Mouse (Mus musculus): ENCODE measurements at regions not wholly inside any gene's neighbourhood (a gene's known extent, or its start where the extent isn't known, plus 50 kb on each side); places are given as distances from the start of the nearest gene placed in this dataset.

GRCm38 (mm10) chr1:61068112-61068511, 90.4 kb downstream of the Icos start:
- 85% methylated on average over 6 of the region's 6 CpGs for WGBS
- H3K9ac ChIP-seq (ENCODE audit: low read depth, low read length) = no peak overlapping the region

GRCm38 (mm10) chr1:61074127-61074526, 96.4 kb downstream of the Icos start:
- H3K27ac ChIP-seq (replicated peaks; ENCODE audit: insufficient read depth, low read depth, low read length) = no peak overlapping the region
- no peaks in the 10 kb centered on the region for H3K79me2 ChIP-seq (ENCODE audit: control insufficient read depth, insufficient read depth, low read length)
- no peak for DNase-seq (ENCODE audit: extremely low read depth, low read depth, low spot score)
- TF ChIP-seq CTCF (IDR thresholded peaks at IDR 0.05; ENCODE audit: low read depth, low read length) (no peak), POLR2A (IDR thresholded peaks at IDR 0.05; ENCODE audit: extremely low read depth, insufficient read depth, low read length) (no peak)
- no peaks in the 10 kb centered on the region for H3K4me1 ChIP-seq (ENCODE audit: control insufficient read depth, insufficient read depth, low read length)
- no peak overlapping the region for H3K4me3 ChIP-seq (ENCODE audit: insufficient read depth, low read depth, low read length)
- no peaks in the 10 kb centered on the region for H3K27me3 ChIP-seq (ENCODE audit: control insufficient read depth, insufficient read depth, low read length)
- no peak overlapping the region for H3K9ac ChIP-seq (ENCODE audit: low read depth, low read length)
- 90% methylated on average over 2 of the region's 2 CpGs for WGBS
- no peaks in the 10 kb centered on the region for H3K36me3 ChIP-seq (ENCODE audit: control insufficient read depth, insufficient read depth, low read length)

More at GRCm38 (mm10) chr1:61068112-61068511, 90.4 kb downstream of the Icos start:
- no peak overlapping the region for H3K27ac ChIP-seq (replicated peaks; ENCODE audit: insufficient read depth, low read depth, low read length)
- no peak for TF ChIP-seq POLR2A (IDR thresholded peaks at IDR 0.05; ENCODE audit: extremely low read depth, insufficient read depth, low read length)
- TF ChIP-seq CTCF (IDR thresholded peaks at IDR 0.05; ENCODE audit: low read depth, low read length) = no peak
- DNase-seq (ENCODE audit: extremely low read depth, low read depth, low spot score) = no peak
- H3K36me3 ChIP-seq (ENCODE audit: control insufficient read depth, insufficient read depth, low read length) = no peaks in the 10 kb centered on the region
- H3K4me1 ChIP-seq (ENCODE audit: control insufficient read depth, insufficient read depth, low read length) = no peaks in the 10 kb centered on the region
- no peaks in the 10 kb centered on the region for H3K27me3 ChIP-seq (ENCODE audit: control insufficient read depth, insufficient read depth, low read length)
- H3K4me3 ChIP-seq (ENCODE audit: insufficient read depth, low read depth, low read length) = no peak overlapping the region
- H3K79me2 ChIP-seq (ENCODE audit: control insufficient read depth, insufficient read depth, low read length) = no peaks in the 10 kb centered on the region

GRCm38 (mm10) chr1:61075335-61075734, 97.6 kb downstream of the Icos start:
- WGBS = 70% methylated on average over 1 of the region's 1 CpGs

GRCm38 (mm10) chr1:61084732-61085131, 107.0 kb downstream of the Icos start:
- H3K4me3 ChIP-seq (ENCODE audit: insufficient read depth, low read depth, low read length) = no peak overlapping the region
- no peaks in the 10 kb centered on the region for H3K36me3 ChIP-seq (ENCODE audit: control insufficient read depth, insufficient read depth, low read length)
- H3K4me1 ChIP-seq (ENCODE audit: control insufficient read depth, insufficient read depth, low read length) = no peaks in the 10 kb centered on the region
- TF ChIP-seq POLR2A (IDR thresholded peaks at IDR 0.05; ENCODE audit: extremely low read depth, insufficient read depth, low read length) (no peak), CTCF (IDR thresholded peaks at IDR 0.05; ENCODE audit: low read depth, low read length) (no peak)
- H3K79me2 ChIP-seq (ENCODE audit: control insufficient read depth, insufficient read depth, low read length) = no peaks in the 10 kb centered on the region
- no peaks in the 10 kb centered on the region for H3K27me3 ChIP-seq (ENCODE audit: control insufficient read depth, insufficient read depth, low read length)
- H3K27ac ChIP-seq (replicated peaks; ENCODE audit: insufficient read depth, low read depth, low read length) = no peak overlapping the region
- DNase-seq (ENCODE audit: extremely low read depth, low read depth, low spot score) = no peak
- H3K9ac ChIP-seq (ENCODE audit: low read depth, low read length) = no peak overlapping the region

More at GRCm38 (mm10) chr1:61075335-61075734, 97.6 kb downstream of the Icos start:
- H3K79me2 ChIP-seq (ENCODE audit: control insufficient read depth, insufficient read depth, low read length) = no peaks in the 10 kb centered on the region
- no peaks in the 10 kb centered on the region for H3K4me1 ChIP-seq (ENCODE audit: control insufficient read depth, insufficient read depth, low read length)
- H3K9ac ChIP-seq (ENCODE audit: low read depth, low read length) = no peak overlapping the region
- H3K4me3 ChIP-seq (ENCODE audit: insufficient read depth, low read depth, low read length) = no peak overlapping the region
- H3K36me3 ChIP-seq (ENCODE audit: control insufficient read depth, insufficient read depth, low read length) = no peaks in the 10 kb centered on the region
- no peak for DNase-seq (ENCODE audit: extremely low read depth, low read depth, low spot score)
- no peaks in the 10 kb centered on the region for H3K27me3 ChIP-seq (ENCODE audit: control insufficient read depth, insufficient read depth, low read length)
- H3K27ac ChIP-seq (replicated peaks; ENCODE audit: insufficient read depth, low read depth, low read length) = no peak overlapping the region
- TF ChIP-seq POLR2A (IDR thresholded peaks at IDR 0.05; ENCODE audit: extremely low read depth, insufficient read depth, low read length) (no peak), CTCF (IDR thresholded peaks at IDR 0.05; ENCODE audit: low read depth, low read length) (no peak)

GRCm38 (mm10) chr1:61086811-61087210, 109.1 kb downstream of the Icos start:
- H3K79me2 ChIP-seq (ENCODE audit: control insufficient read depth, insufficient read depth, low read length) = no peaks in the 10 kb centered on the region
- DNase-seq (ENCODE audit: extremely low read depth, low read depth, low spot score) = no peak
- WGBS = 78% methylated on average over 5 of the region's 5 CpGs

GRCm38 (mm10) chr1:61090801-61091200, 113.1 kb downstream of the Icos start:
- Histone ChIP-seq H3K79me2 (ENCODE audit: control insufficient read depth, insufficient read depth, low read length) (no peaks in the 10 kb centered on the region), H3K36me3 (ENCODE audit: control insufficient read depth, insufficient read depth, low read length) (no peaks in the 10 kb centered on the region), H3K27me3 (ENCODE audit: control insufficient read depth, insufficient read depth, low read length) (no peaks in the 10 kb centered on the region), H3K27ac (replicated peaks; ENCODE audit: insufficient read depth, low read depth, low read length) (no peak overlapping the region), H3K4me3 (ENCODE audit: insufficient read depth, low read depth, low read length) (no peak overlapping the region), H3K4me1 (ENCODE audit: control insufficient read depth, insufficient read depth, low read length) (no peaks in the 10 kb centered on the region), H3K9ac (ENCODE audit: low read depth, low read length) (no peak overlapping the region)
- no peak for TF ChIP-seq CTCF (IDR thresholded peaks at IDR 0.05; ENCODE audit: low read depth, low read length)
- TF ChIP-seq POLR2A (IDR thresholded peaks at IDR 0.05; ENCODE audit: extremely low read depth, insufficient read depth, low read length) = no peak
- DNase-seq (ENCODE audit: extremely low read depth, low read depth, low spot score) = no peak
- 84% methylated on average over 1 of the region's 1 CpGs for WGBS

More at GRCm38 (mm10) chr1:61086811-61087210, 109.1 kb downstream of the Icos start:
- TF ChIP-seq CTCF (IDR thresholded peaks at IDR 0.05; ENCODE audit: low read depth, low read length) (no peak), POLR2A (IDR thresholded peaks at IDR 0.05; ENCODE audit: extremely low read depth, insufficient read depth, low read length) (no peak)
- H3K4me1 ChIP-seq (ENCODE audit: control insufficient read depth, insufficient read depth, low read length) = no peaks in the 10 kb centered on the region
- no peak overlapping the region for H3K27ac ChIP-seq (replicated peaks; ENCODE audit: insufficient read depth, low read depth, low read length)
- H3K27me3 ChIP-seq (ENCODE audit: control insufficient read depth, insufficient read depth, low read length) = no peaks in the 10 kb centered on the region
- no peaks in the 10 kb centered on the region for H3K36me3 ChIP-seq (ENCODE audit: control insufficient read depth, insufficient read depth, low read length)
- H3K9ac ChIP-seq (ENCODE audit: low read depth, low read length) = no peak overlapping the region
- H3K4me3 ChIP-seq (ENCODE audit: insufficient read depth, low read depth, low read length) = no peak overlapping the region

Data from liver, adult 2 months (tissue).